Mouse (Mus musculus): ENCODE results near the gene Sgk1. TPM values are rescaled to one million over a fixed set of nuclear protein-coding genes. Genes with fewer than 3 reads are reported as not detected.

The Sgk1 gene
- total RNA-seq, 2 experiments from 2014 or later, result 8.2 to 12.6 TPM

Other genes with a start within 250 kb of the Sgk1 start
- gene 4930444G20Rik, start 185.9 kb downstream of the Sgk1 start, total RNA-seq (2014; fragmentation: Nextera tagmentation), result not detected in 2 replicates
- not detected in 2 replicates for gene 4930444G20Rik, start 185.9 kb downstream of the Sgk1 start, total RNA-seq (2017)

Data from granulocyte monocyte progenitor cell, adult 5-6 weeks (primary cell).